Mouse (Mus musculus): ENCODE measurements around the gene Cntrl. TPM values are rescaled to one million over a fixed set of nuclear protein-coding genes. Genes with fewer than 3 reads are reported as not detected.

Cntrl gene
- polyA plus RNA-seq, 3 experiments from 2014 or later: 157 to 202 (median 161) TPM

- no peak for ATAC-seq
These were observed 113.6 kb downstream of the Cntrl start for GRCm38 (mm10) chr2:35222822-35223391.

GRCm38 (mm10) chr2:35224285-35224684 is 115.0 kb downstream of the Cntrl start:
- no peak for ATAC-seq

- no peak for ATAC-seq
These were observed 118.9 kb downstream of the Cntrl start for GRCm38 (mm10) chr2:35228145-35228544.

Other genes starting within 250 kb of the Cntrl start
- gene Cutal, start 235.1 kb upstream of the Cntrl start, polyA plus RNA-seq (2017; shearing (Covaris generic)): not detected
- gene Psmd5, start 234.5 kb upstream of the Cntrl start, polyA plus RNA-seq (2017; shearing (Covaris generic)): 10 to 100 TPM; 60.2 to 83.4 (median 72.6) TPM
- gene Phf19, start 195.5 kb upstream of the Cntrl start, polyA plus RNA-seq (2017; shearing (Covaris generic)): 1 to 10 TPM; 1.1 to 3.9 (median 1.2) TPM
- 100 to 1,000 TPM; 240 to 310 (median 304) TPM for gene Traf1, start 147.7 kb upstream of the Cntrl start, polyA plus RNA-seq (2017; shearing (Covaris generic))
- gene Hc, start 48.1 kb upstream of the Cntrl start, polyA plus RNA-seq (2017; shearing (Covaris generic)): under 1 TPM in 2 of 3 experiments, not detected in 1; 0.40 to 0.43 TPM
- gene AI182371, start 7.9 kb upstream of the Cntrl start, polyA plus RNA-seq (2017; shearing (Covaris generic)): 1 to 10 TPM in 1 of 3 experiments, under 1 TPM in 2; 0.49 to 1.7 (median 0.63) TPM
- 100 to 1,000 TPM; 103 to 133 (median 130) TPM for gene Rab14, start 91.6 kb downstream of the Cntrl start, polyA plus RNA-seq (2017; shearing (Covaris generic))
- gene Gsn, start 146.9 kb downstream of the Cntrl start, polyA plus RNA-seq (2017; shearing (Covaris generic)): 10 to 100 TPM; 16.2 to 28.8 (median 25.4) TPM
- 1 to 10 TPM; 1.7 to 4.9 (median 1.8) TPM for gene Stom, start 227.5 kb downstream of the Cntrl start, polyA plus RNA-seq (2017; shearing (Covaris generic))